Mouse (Mus musculus) intestine, embryonic 14.5 days (tissue): ENCODE data around the gene Gnb2. TPM values are rescaled to one million over a fixed set of nuclear protein-coding genes. Genes with fewer than 3 reads are reported as not detected.
A peak's percentile ranks its signal among the peaks of the same experiment; 100 is the strongest.

ENCODE experiments used
- ATAC-seq: fragments of 200-750 bp; cut with Nextera tagmentation; replicated peaks from 2 replicates; pipeline ENCODE4 v1.8.0; 2017; ENCODE audit warnings: low read depth, moderate number of reproducible peaks, moderate TSS enrichment, moderate library complexity; ENCODE audit not compliant: low FRiP score, low TSS enrichment
- DNase-seq: peaks from one replicate; pipeline ENCODE4 v3.0.0-alpha.2; 2018; ENCODE audit warnings: low spot score
- H3K27ac ChIP-seq: fragments of 300-500 bp; sonication (generic); 2 replicates; pipeline ENCODE4 v1.5.1; 2014; ENCODE audit warnings: low read depth, mild to moderate bottlenecking, control low read depth
- H3K27me3 ChIP-seq: fragments of 300-500 bp; sonication (generic); replicated peaks from 2 replicates; pipeline ENCODE4 v1.6.1; 2014; ENCODE audit warnings: low read length, control low read depth; ENCODE audit not compliant: control insufficient read depth, insufficient read depth
- H3K36me3 ChIP-seq: fragments of 300-500 bp; sonication (generic); 2 replicates; pipeline ENCODE4 v1.6.1; 2014; ENCODE audit warnings: low read length, control low read depth; ENCODE audit not compliant: control insufficient read depth, insufficient read depth
- H3K4me1 ChIP-seq: fragments of 300-500 bp; sonication (generic); replicated peaks from 2 replicates; pipeline ENCODE4 v1.6.1; 2014; ENCODE audit warnings: low read length, control low read depth, mixed read lengths; ENCODE audit not compliant: control insufficient read depth, insufficient read depth
- H3K4me2 ChIP-seq: fragments of 300-500 bp; sonication (generic); 2 replicates; pipeline ENCODE4 v1.6.1; 2014; ENCODE audit warnings: low read length
- H3K4me3 ChIP-seq: fragments of 300-500 bp; sonication (generic); 2 replicates; pipeline ENCODE4 v1.5.1; 2014; ENCODE audit warnings: low read depth, low read length, control low read depth, mixed read lengths
- H3K9ac ChIP-seq: fragments of 300-500 bp; sonication (generic); 2 replicates; pipeline ENCODE4 v1.6.1; 2014; ENCODE audit warnings: mild to moderate bottlenecking, low read length
- H3K9me3 ChIP-seq: fragments of 300-500 bp; sonication (generic); 2 replicates; pipeline ENCODE4 v1.6.1; 2016; ENCODE audit warnings: low read length, control low read depth; ENCODE audit not compliant: control insufficient read depth
- WGBS: fragments of 180-500 bp; shearing (Covaris S2); extraction: QIAGEN DNeasy Blood & Tissue Kit; methylation state at CpG from one replicate; pipeline ENCODE4 v1.1.7; 2014; 5-methylcytosine and 5-hydroxymethylcytosine counted together
- polyA plus RNA-seq: library from polyadenylated mRNA; unstranded; fragments of >200 nt; fragmentation: Nextera tagmentation; extraction: Ambion mirVana; gene quantifications from 2 replicates; pipeline ENCODE4 v1.2.1, GENCODE M21; 2014

Gnb2 gene
- polyA plus RNA-seq, 1 experiment from 2014 or later: 430 TPM

GRCm38 (mm10) chr5:137568223-137568798 lies 35.0 kb upstream of the Gnb2 start:
- no peak overlapping the region for H3K27ac ChIP-seq
- no peak overlapping the region for H3K9ac ChIP-seq
- no peak overlapping the region for H3K4me2 ChIP-seq
- no peak for DNase-seq
- H3K4me3 ChIP-seq: no peak overlapping the region
- no peak for ATAC-seq
- 83% methylated on average over 8 of the region's 8 CpGs for WGBS
- no peaks in the 10 kb centered on the region for H3K27me3 ChIP-seq
- H3K9me3 ChIP-seq: no peaks in the 10 kb centered on the region
- H3K36me3 ChIP-seq: no peaks in the 10 kb centered on the region
- 0 out of 2 replicates have a peak, but pooled peaks cover 2% of the 10 kb centered on the region for H3K4me1 ChIP-seq

- DNase-seq (no peak), ATAC-seq (no peak)
- Histone ChIP-seq H3K36me3 (no peaks in the 10 kb centered on the region), H3K4me3 (no peak overlapping the region), H3K9me3 (no peaks in the 10 kb centered on the region), H3K4me1 (0 out of 2 replicates have a peak, but pooled peaks cover 2% of the 10 kb centered on the region), H3K27ac (no peak overlapping the region), H3K27me3 (no peaks in the 10 kb centered on the region), H3K4me2 (no peak overlapping the region), H3K9ac (no peak overlapping the region)
- 92% methylated on average over 5 of the region's 5 CpGs for WGBS
Measured at GRCm38 (mm10) chr5:137566416-137566815, 33.1 kb upstream of the Gnb2 start.

- no peak for DNase-seq
- no peak for ATAC-seq
- WGBS: 72% methylated on average over 6 of the region's 6 CpGs
Measured at GRCm38 (mm10) chr5:137565744-137566143, 32.4 kb upstream of the Gnb2 start.

GRCm38 (mm10) chr5:137562965-137563364 lies 29.7 kb upstream of the Gnb2 start:
- Histone ChIP-seq H3K9me3 (no peaks in the 10 kb centered on the region), H3K4me3 (no peak overlapping the region), H3K27ac (no peak overlapping the region), H3K36me3 (no peaks in the 10 kb centered on the region), H3K9ac (no peak overlapping the region), H3K4me2 (no peak overlapping the region), H3K27me3 (no peaks in the 10 kb centered on the region), H3K4me1 (no peaks in the 10 kb centered on the region)
- no peak for DNase-seq
- WGBS: 76% methylated on average over 10 of the region's 10 CpGs
- no peak for ATAC-seq

More at GRCm38 (mm10) chr5:137565744-137566143, 32.4 kb upstream of the Gnb2 start:
- H3K27ac ChIP-seq: no peak overlapping the region
- no peaks in the 10 kb centered on the region for H3K27me3 ChIP-seq
- H3K9ac ChIP-seq: no peak overlapping the region
- no peak overlapping the region for H3K4me2 ChIP-seq
- H3K36me3 ChIP-seq: no peaks in the 10 kb centered on the region
- no peak overlapping the region for H3K4me3 ChIP-seq
- H3K9me3 ChIP-seq: no peaks in the 10 kb centered on the region
- 0 out of 2 replicates have a peak, but pooled peaks cover 2% of the 10 kb centered on the region for H3K4me1 ChIP-seq

GRCm38 (mm10) chr5:137561556-137561955 lies 28.2 kb upstream of the Gnb2 start:
- no peaks in the 10 kb centered on the region for H3K9me3 ChIP-seq
- H3K9ac ChIP-seq: no peak overlapping the region
- no peak overlapping the region for H3K4me2 ChIP-seq
- no peaks in the 10 kb centered on the region for H3K36me3 ChIP-seq
- H3K4me3 ChIP-seq: no peak overlapping the region
- no peak for DNase-seq
- no peaks in the 10 kb centered on the region for H3K4me1 ChIP-seq
- H3K27ac ChIP-seq: no peak overlapping the region
- H3K27me3 ChIP-seq: no peaks in the 10 kb centered on the region
- 64% methylated on average over 6 of the region's 6 CpGs for WGBS
- ATAC-seq: no peak

GRCm38 (mm10) chr5:137553898-137554297 lies 20.6 kb upstream of the Gnb2 start:
- DNase-seq: no peak
- Histone ChIP-seq H3K4me2 (no peak overlapping the region; the same call in 1 of the 2 replicates), H3K4me1 (no peaks in the 10 kb centered on the region), H3K27me3 (peaks cover 17% of the 10 kb centered on the region), H3K9me3 (no peaks in the 10 kb centered on the region), H3K36me3 (no peaks in the 10 kb centered on the region), H3K4me3 (no peak overlapping the region), H3K9ac (no peak overlapping the region), H3K27ac (no peak overlapping the region)
- no peak for ATAC-seq
- WGBS: 40% methylated on average over 11 of the region's 11 CpGs

GRCm38 (mm10) chr5:137553411-137553837 lies 20.1 kb upstream of the Gnb2 start, which contains the start of gene Actl6b:
TSS of gene Actl6b (plus strand) at chr5:137553517.
- Histone ChIP-seq H3K4me1 (no peaks in the 10 kb centered on the region), H3K27ac (no peak within 1 kb of the TSS), H3K4me3 (peak within 1 kb of the TSS; percentile 15), H3K9ac (no peak within 1 kb of the TSS), H3K36me3 (no peaks in the 10 kb centered on the region), H3K4me2 (peak within 1 kb of the TSS; percentile 43), H3K9me3 (no peaks in the 10 kb centered on the region), H3K27me3 (peaks cover 17% of the 10 kb centered on the region)
- 2% methylated on average over 36 of the region's 37 CpGs for WGBS
- peak; percentile 87 for ATAC-seq
- DNase-seq: peak; percentile 91

- Histone ChIP-seq H3K4me3 (peak overlapping the region; percentile 15), H3K4me1 (no peaks in the 10 kb centered on the region), H3K9ac (no peak overlapping the region), H3K27me3 (peaks cover 17% of the 10 kb centered on the region), H3K27ac (no peak overlapping the region), H3K9me3 (no peaks in the 10 kb centered on the region), H3K4me2 (peak overlapping the region; percentile 43), H3K36me3 (no peaks in the 10 kb centered on the region)
- WGBS: 27% methylated on average over 6 of the region's 6 CpGs
- ATAC-seq: no peak
- DNase-seq: no peak
Measured at GRCm38 (mm10) chr5:137553000-137553399, 19.7 kb upstream of the Gnb2 start.

- H3K4me1 ChIP-seq: no peaks in the 10 kb centered on the region
- no peak for DNase-seq
- no peak for ATAC-seq
- 65% methylated on average over 5 of the region's 5 CpGs for WGBS
- peaks cover 17% of the 10 kb centered on the region for H3K27me3 ChIP-seq
- no peak overlapping the region for H3K9ac ChIP-seq
- no peaks in the 10 kb centered on the region for H3K36me3 ChIP-seq
- H3K4me3 ChIP-seq: no peak overlapping the region
- no peak overlapping the region for H3K4me2 ChIP-seq
- no peaks in the 10 kb centered on the region for H3K9me3 ChIP-seq
- H3K27ac ChIP-seq: no peak overlapping the region
Measured at GRCm38 (mm10) chr5:137551119-137551518, 17.8 kb upstream of the Gnb2 start.
